Mouse (Mus musculus) liver, adult 2 months (tissue): ENCODE measurements around the gene Gm13278.
"Not testable (repeated sequence)": the region's sequence is repeated elsewhere in the genome, so short reads cannot be mapped to it uniquely, and the experiment has no call there.

Source experiments
- CTCF ChIP-seq: fragments of 200-500 bp; IDR thresholded peaks from 2 replicates; pipeline ENCODE4 v1.5.1; 2011; ENCODE audit warnings: low read depth, low read length, control low read depth
- POLR2A ChIP-seq: fragments of 200-500 bp; IDR thresholded peaks from 2 replicates; pipeline ENCODE4 v1.6.1; 2011; ENCODE audit warnings: low read length, control low read depth; ENCODE audit not compliant: insufficient read depth; ENCODE audit errors: extremely low read depth

DNA sequence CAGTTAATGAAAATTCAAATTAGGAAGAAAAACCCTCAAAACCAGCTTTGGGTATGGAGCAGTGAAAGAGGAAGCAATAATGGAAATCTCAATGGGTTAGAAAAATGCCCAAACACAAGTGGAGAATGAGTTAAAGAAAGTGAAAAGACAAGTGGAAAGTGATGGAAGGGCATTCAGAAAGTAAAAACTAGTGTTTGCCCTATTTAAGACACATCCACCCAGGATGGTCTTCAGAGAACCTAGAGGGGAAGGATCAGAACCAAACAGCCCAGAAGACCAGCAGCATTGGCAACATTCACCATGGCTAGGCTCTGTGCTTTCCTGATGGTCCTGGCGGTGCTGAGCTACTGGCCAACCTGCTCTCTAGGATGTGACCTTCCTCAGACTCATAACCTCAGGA lies 43.9 kb downstream of the Gm13278 start, which contains the start of gene Ifna5:
- TF ChIP-seq POLR2A, CTCF: not testable (repeated sequence)
